Mouse (Mus musculus) heart, embryonic 13.5 days (tissue): Measurements from ENCODE around the gene Kank1. TPM values are rescaled to one million over a fixed set of nuclear protein-coding genes. Genes with fewer than 3 reads are reported as not detected.

Experiments used
- ATAC-seq: fragments of 200-750 bp; cut with Nextera tagmentation; 2 replicates; pipeline ENCODE4 v1.8.0; 2017; ENCODE audit warnings: moderate TSS enrichment; ENCODE audit not compliant: insufficient number of reproducible peaks, low FRiP score, low TSS enrichment; ENCODE audit errors: extremely low read depth
- H3K27ac ChIP-seq: fragments of 300-500 bp; sonication (generic); replicated peaks from 2 replicates; pipeline ENCODE4 v1.5.1; 2015; ENCODE audit warnings: moderate library complexity, mild to moderate bottlenecking, inconsistent platforms
- H3K27me3 ChIP-seq: fragments of 300-500 bp; sonication (generic); replicated peaks from 2 replicates; pipeline ENCODE4 v1.6.1; 2015; ENCODE audit warnings: mild to moderate bottlenecking, inconsistent platforms
- H3K36me3 ChIP-seq: fragments of 300-500 bp; sonication (generic); 2 replicates; pipeline ENCODE4 v1.6.1; 2015; ENCODE audit warnings: mild to moderate bottlenecking, inconsistent platforms
- H3K4me1 ChIP-seq: fragments of 300-500 bp; sonication (generic); 2 replicates; pipeline ENCODE4 v1.6.1; 2015; ENCODE audit warnings: inconsistent platforms
- H3K4me2 ChIP-seq: fragments of 300-500 bp; sonication (generic); 2 replicates; pipeline ENCODE4 v1.6.1; 2015; ENCODE audit warnings: inconsistent platforms, mild to moderate bottlenecking, moderate library complexity
- H3K4me3 ChIP-seq: fragments of 300-500 bp; sonication (generic); 2 replicates; pipeline ENCODE4 v1.5.1; 2015; ENCODE audit warnings: moderate library complexity, mild to moderate bottlenecking, inconsistent platforms
- H3K9ac ChIP-seq: fragments of 300-500 bp; sonication (generic); 2 replicates; pipeline ENCODE4 v1.6.1; 2015; ENCODE audit warnings: inconsistent platforms, mild to moderate bottlenecking, moderate library complexity
- H3K9me3 ChIP-seq: fragments of 300-500 bp; sonication (generic); 2 replicates; pipeline ENCODE4 v1.6.1; 2016; ENCODE audit warnings: inconsistent platforms
- WGBS: fragments of 180-500 bp; shearing (Covaris S2); methylation state at CpG from one replicate; pipeline ENCODE4 v1.1.7; 2015; ENCODE audit warnings: mixed read lengths; 5-methylcytosine and 5-hydroxymethylcytosine counted together
- polyA plus RNA-seq: library from polyadenylated mRNA; unstranded; fragments of >200 nt; fragmentation: Nextera tagmentation; extraction: Ambion mirVana; gene quantifications from 2 replicates; pipeline ENCODE4 v1.2.1, GENCODE M21; 2015

The Kank1 gene
- polyA plus RNA-seq, 1 experiment from 2014 or later, result 45.7 TPM

DNA sequence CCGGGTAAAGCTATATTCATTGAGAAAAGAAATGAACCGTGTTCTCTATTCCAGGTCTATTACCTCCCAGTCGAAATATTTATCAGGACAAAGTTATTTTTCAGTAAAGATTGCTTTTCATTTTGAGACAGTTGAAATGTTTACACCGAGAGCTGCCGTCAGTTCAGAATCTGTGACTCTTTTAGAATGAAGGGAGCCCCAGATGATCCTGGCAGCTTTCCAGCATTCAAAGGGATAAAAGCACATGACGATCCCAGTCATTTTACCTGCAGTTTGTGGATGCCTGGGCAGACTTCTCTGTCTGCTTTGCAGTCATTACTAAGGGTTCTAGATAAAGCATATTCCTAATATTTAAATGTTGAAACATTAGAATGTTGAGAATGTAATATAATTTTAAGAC is 107.6 kb downstream of the Kank1 start:
- H3K36me3 ChIP-seq, result no peaks in the 10 kb centered on the region
- peak overlapping the region; percentile 71 for H3K9ac ChIP-seq
- peaks cover 49% of the 10 kb centered on the region for H3K4me1 ChIP-seq
- WGBS, result 21% methylated on average over 6 of the region's 6 CpGs
- peak overlapping the region; percentile 85 for H3K27ac ChIP-seq
- ATAC-seq, result no peak
- peak overlapping the region; percentile 43 for H3K4me3 ChIP-seq
- no peaks in the 10 kb centered on the region for H3K9me3 ChIP-seq
- H3K4me2 ChIP-seq, result peak overlapping the region; percentile 70
- H3K27me3 ChIP-seq, result no peaks in the 10 kb centered on the region

DNA sequence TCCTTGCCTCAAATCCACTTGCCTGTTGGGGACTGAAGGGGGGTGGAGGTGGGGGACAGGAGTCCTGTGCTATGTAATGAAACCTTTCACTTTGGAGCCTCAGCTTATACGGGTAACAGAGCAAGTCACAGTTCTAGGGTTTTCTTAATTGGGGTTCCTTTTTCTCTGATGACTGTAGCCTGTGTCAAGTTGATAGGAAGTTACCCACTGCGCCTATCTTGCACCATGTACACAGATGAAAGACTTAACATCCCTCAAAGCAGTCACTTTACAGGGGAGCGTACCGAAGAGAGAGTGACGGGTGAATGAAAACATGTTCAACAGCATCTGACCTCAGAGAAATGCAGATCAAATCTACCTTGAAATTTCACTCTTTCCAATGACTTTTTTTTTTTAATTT is 109.2 kb downstream of the Kank1 start:
- Histone ChIP-seq H3K4me3 (no peak overlapping the region), H3K4me2 (no peak overlapping the region), H3K4me1 (peaks cover 50% of the 10 kb centered on the region), H3K9ac (no peak overlapping the region), H3K9me3 (no peaks in the 10 kb centered on the region), H3K36me3 (no peaks in the 10 kb centered on the region), H3K27ac (peak overlapping the region; percentile 85; the same call in 1 of the 2 replicates), H3K27me3 (no peaks in the 10 kb centered on the region)
- ATAC-seq, result no peak
- 76% methylated on average over 5 of the region's 5 CpGs for WGBS

DNA sequence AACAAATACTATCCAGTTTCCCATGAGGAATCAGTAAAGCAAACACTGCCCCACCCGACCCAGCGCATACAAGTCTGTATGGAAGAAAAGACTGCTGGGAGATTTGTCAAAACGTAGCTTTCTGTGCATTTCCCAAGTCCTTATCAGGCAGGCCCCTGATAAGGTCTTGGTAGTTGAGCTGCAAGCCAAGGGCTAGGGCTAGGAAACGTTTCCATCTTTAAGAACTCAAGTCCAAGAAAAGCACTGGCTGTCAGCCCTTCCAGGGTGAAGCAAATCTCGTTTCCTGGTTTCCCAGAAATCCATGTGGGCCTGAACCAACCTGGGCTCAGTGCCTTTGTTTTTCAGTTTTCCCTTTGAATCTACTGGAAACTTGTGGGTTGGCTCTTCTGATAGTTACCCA is 110.7 kb downstream of the Kank1 start:
- 22% methylated on average over 5 of the region's 5 CpGs for WGBS
- H3K36me3 ChIP-seq, result no peaks in the 10 kb centered on the region
- H3K4me3 ChIP-seq, result no peak overlapping the region
- no peaks in the 10 kb centered on the region for H3K27me3 ChIP-seq
- H3K9me3 ChIP-seq, result no peaks in the 10 kb centered on the region
- no peak overlapping the region for H3K4me2 ChIP-seq
- peak overlapping the region; percentile 85 for H3K27ac ChIP-seq
- H3K4me1 ChIP-seq, result peaks cover 59% of the 10 kb centered on the region
- ATAC-seq, result peak; percentile 20; the same call in 1 of the 2 replicates
- no peak overlapping the region for H3K9ac ChIP-seq

DNA sequence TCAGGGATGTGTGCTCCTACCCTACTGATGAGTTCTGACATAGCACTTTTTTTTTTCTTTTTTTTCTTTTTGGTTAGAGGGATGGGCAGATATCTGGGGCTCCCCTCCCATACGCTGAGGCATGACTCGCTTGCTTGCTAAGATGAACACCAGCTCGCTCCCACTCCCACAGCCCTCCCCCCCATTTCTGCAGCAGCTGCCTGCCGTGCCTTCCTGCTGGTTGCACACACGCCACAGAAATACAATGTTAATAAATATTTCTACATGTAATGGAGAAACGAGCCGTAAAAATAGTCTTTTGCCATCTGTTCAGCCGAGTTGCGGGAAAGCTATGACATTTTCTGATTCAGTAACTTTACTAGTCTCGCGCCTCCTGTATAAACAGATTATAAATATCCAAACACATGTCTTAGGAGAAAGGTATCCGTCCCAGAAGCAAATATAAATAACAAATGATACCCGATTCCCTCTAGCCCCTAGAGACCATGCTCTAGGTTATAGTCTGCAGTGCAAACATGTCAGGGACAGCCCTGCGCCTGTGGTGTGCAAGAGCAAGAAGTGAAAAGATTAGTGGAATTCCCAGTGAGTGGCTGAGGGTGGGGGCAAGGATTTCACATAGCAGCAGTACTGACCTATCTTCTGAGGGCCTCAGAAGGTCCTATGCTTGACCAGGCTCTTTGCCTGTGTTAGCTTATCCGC is 114.6 kb downstream of the Kank1 start:
- WGBS, result 67% methylated on average over 15 of the region's 15 CpGs
- H3K36me3 ChIP-seq, result no peaks in the 10 kb centered on the region
- no peaks in the 10 kb centered on the region for H3K9me3 ChIP-seq
- H3K4me2 ChIP-seq, result no peak overlapping the region
- no peak for ATAC-seq
- no peak overlapping the region for H3K4me3 ChIP-seq
- H3K27me3 ChIP-seq, result no peaks in the 10 kb centered on the region
- H3K4me1 ChIP-seq, result peaks cover 51% of the 10 kb centered on the region
- 0 out of 2 replicates have a peak overlapping the region, but pooled peaks have one; percentile 51 for H3K27ac ChIP-seq
- H3K9ac ChIP-seq, result no peak overlapping the region

DNA sequence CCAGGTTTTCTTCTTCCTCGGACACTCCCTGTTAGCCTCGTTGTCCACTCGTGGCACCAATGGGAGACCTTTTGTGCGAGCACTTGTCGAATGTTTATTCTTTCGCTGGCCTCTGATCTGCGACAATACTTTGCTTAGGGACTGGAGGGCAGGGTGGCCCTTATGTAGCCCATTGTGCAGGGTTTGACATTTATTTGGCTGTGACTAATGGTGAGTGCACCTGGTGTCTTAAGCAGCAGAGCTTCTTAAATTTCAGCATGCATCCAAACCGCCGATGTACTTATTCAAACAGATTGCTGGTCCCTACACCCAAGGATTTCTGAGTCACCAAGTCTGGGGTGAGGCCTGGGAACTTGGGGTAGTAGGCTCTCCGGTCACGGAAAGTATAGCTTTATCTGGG is 120.3 kb downstream of the Kank1 start:
- H3K9ac ChIP-seq, result no peak overlapping the region
- H3K27me3 ChIP-seq, result no peaks in the 10 kb centered on the region
- ATAC-seq, result no peak
- no peak overlapping the region for H3K27ac ChIP-seq
- no peak overlapping the region for H3K4me3 ChIP-seq
- H3K36me3 ChIP-seq, result no peaks in the 10 kb centered on the region
- no peaks in the 10 kb centered on the region for H3K9me3 ChIP-seq
- H3K4me1 ChIP-seq, result peaks cover 67% of the 10 kb centered on the region
- H3K4me2 ChIP-seq, result no peak overlapping the region
- WGBS, result 76% methylated on average over 11 of the region's 11 CpGs

DNA sequence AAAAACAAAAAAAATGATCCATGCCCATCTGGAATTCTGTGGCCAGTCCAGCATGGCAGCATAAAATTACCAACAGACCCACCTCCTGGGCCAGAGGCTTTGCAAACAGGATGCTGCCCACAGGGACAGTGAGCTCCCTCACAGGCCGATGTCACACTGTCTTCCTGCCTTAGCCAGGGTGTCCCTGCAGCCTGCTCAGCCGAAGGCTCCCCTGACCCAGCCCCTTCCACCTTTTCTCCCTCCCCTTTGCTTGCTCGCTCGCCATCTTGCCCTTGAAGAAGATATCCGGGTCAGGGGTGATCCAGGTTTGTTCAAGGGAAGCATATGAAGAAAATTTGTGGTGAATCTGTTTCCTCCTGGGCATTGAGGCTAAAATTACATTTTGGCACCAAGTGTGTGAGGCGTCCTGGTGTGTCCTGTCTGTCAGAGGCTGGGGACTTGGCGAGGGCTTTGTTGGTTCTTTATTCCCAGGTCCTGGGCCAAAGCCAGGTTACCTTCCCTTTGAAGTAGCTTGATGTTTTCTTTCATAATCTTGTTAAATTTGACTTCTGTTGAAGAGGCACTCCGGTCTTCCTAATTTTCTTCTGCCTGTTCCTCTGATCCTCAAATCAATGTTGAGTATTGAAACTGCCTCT is 121.8 kb downstream of the Kank1 start:
- Histone ChIP-seq H3K4me1 (peaks cover 70% of the 10 kb centered on the region), H3K9ac (no peak overlapping the region), H3K27me3 (no peaks in the 10 kb centered on the region), H3K9me3 (no peaks in the 10 kb centered on the region), H3K36me3 (no peaks in the 10 kb centered on the region), H3K4me3 (no peak overlapping the region), H3K27ac (peak overlapping the region; percentile 50), H3K4me2 (no peak overlapping the region)
- ATAC-seq, result no peak
- WGBS, result 51% methylated on average over 8 of the region's 8 CpGs

DNA sequence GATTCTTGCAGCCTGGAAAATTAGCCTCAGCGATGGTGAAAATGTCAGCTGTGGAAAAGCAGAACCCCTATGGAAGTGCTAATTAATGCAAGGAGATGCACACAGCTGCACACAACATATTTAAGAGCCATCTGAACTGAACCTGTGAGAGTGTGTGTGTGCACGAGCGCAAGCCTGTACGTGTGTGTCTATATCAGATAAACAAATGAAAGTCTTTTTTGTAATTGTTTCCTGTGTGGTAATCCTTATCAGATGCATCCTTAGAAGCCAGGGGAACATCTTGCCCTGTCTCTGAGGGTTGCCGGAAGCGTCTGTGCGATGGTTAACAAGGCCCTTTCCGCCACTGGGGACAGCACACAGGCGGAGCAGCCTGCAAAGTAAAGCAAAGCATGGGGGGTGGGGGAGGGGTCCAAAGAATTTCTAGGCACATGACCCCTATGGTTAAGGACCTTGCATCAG is 123.8 kb downstream of the Kank1 start:
- H3K4me2 ChIP-seq, result peak overlapping the region; percentile 19; the same call in 1 of the 2 replicates
- no peak overlapping the region for H3K4me3 ChIP-seq
- H3K27me3 ChIP-seq, result no peaks in the 10 kb centered on the region
- no peaks in the 10 kb centered on the region for H3K9me3 ChIP-seq
- peak overlapping the region; percentile 15; the same call in 1 of the 2 replicates for H3K9ac ChIP-seq
- ATAC-seq, result no peak
- 0 out of 2 replicates have a peak overlapping the region, but pooled peaks have one; percentile 4 for H3K27ac ChIP-seq
- no peaks in the 10 kb centered on the region for H3K36me3 ChIP-seq
- 24% methylated on average over 9 of the region's 9 CpGs for WGBS
- H3K4me1 ChIP-seq, result peaks cover 62% of the 10 kb centered on the region

DNA sequence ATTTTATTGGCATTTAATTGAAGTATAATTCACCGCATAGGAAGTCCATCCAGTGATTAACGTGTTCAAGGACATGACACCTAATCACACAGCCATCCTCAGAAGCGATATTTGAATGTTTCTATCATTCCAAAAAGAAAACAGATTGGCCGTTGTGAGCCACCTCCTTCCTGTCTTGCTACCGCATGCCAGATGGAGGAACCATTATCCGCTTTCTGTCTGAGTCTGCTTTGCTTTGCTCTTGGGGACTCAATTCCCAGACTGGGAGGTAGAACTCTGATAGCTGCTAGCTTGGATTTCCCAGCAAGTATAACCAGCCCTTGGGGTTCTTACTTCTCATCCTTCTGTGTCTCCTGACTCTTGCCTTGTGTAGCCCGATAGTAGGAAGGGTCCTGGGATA is 125.2 kb downstream of the Kank1 start:
- no peak overlapping the region for H3K9ac ChIP-seq
- no peaks in the 10 kb centered on the region for H3K36me3 ChIP-seq
- 0 out of 2 replicates have a peak overlapping the region, but pooled peaks have one; percentile 2 for H3K27ac ChIP-seq
- 58% methylated on average over 7 of the region's 7 CpGs for WGBS
- H3K4me2 ChIP-seq, result no peak overlapping the region
- H3K9me3 ChIP-seq, result no peaks in the 10 kb centered on the region
- no peak for ATAC-seq
- H3K4me3 ChIP-seq, result no peak overlapping the region
- H3K4me1 ChIP-seq, result peaks cover 72% of the 10 kb centered on the region
- no peaks in the 10 kb centered on the region for H3K27me3 ChIP-seq

DNA sequence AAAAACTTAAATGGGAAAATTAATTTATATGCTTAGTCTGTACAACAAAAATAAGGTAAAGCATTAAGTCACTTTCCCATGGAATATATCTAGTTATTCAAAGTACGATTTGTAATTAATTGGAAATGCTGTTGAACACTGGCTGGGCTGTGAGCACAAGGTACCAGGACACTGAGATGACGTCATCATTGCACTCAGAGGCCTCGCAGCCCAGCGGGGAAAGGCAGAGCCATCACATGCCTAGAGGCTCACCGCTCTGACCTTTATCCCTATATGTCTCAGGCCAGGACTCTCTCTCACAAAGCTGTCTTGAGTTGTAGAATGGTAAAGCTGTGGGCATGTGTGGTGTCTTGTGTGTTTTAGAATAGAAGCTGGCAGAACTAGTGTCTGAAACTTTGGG is 128.9 kb downstream of the Kank1 start:
- ATAC-seq, result no peak
- Histone ChIP-seq H3K9me3 (no peaks in the 10 kb centered on the region), H3K4me1 (peaks cover 44% of the 10 kb centered on the region), H3K9ac (no peak overlapping the region), H3K27me3 (no peaks in the 10 kb centered on the region), H3K4me3 (no peak overlapping the region), H3K4me2 (no peak overlapping the region), H3K36me3 (no peaks in the 10 kb centered on the region), H3K27ac (no peak overlapping the region)
- WGBS, result 38% methylated on average over 5 of the region's 5 CpGs

DNA sequence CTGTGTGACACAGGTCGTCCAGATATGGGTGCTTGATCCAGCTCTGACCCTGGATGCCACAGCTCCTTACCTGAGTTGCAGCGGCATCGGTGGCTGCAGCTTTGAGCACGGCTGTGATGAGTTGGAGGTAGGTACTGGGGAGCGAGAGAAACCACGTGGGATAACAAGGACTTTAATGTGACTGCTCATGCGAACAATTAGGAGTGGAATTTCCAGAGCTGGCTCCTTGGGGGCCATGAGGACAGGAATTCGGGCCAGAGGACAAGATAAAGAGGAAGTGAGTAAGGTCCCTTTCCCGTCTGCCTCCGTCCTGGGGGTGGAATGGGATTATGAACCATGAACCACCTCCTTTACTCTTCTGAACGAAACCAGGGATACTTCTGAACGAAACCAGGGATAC is 129.8 kb downstream of the Kank1 start:
- H3K9me3 ChIP-seq, result no peaks in the 10 kb centered on the region
- H3K27ac ChIP-seq, result 0 out of 2 replicates have a peak overlapping the region, but pooled peaks have one; percentile 8
- H3K9ac ChIP-seq, result no peak overlapping the region
- no peaks in the 10 kb centered on the region for H3K27me3 ChIP-seq
- no peak overlapping the region for H3K4me3 ChIP-seq
- H3K4me2 ChIP-seq, result 0 out of 2 replicates have a peak overlapping the region, but pooled peaks have one; percentile 5
- H3K36me3 ChIP-seq, result no peaks in the 10 kb centered on the region
- WGBS, result 39% methylated on average over 12 of the region's 12 CpGs
- H3K4me1 ChIP-seq, result peaks cover 35% of the 10 kb centered on the region
- no peak for ATAC-seq

DNA sequence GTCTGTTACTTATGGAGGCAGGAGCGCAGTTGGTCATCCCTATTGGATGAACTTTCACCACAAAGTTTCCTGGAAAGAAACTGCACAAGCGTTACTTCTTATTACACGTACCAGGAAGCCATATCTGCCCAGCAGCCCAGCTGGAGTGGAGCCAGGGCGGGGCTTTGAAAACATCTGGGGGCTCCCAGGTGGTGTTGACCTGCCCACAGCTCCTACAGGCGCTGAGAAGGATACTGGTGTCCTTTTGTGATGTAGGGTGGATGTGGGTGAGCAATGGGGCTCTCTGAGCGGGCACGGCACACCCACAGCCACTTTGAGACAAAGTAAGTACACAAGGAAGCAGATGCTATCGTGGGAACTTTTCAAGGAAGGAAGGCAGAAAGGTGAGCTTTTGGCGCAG is 133.7 kb downstream of the Kank1 start:
- 86% methylated on average over 9 of the region's 9 CpGs for WGBS
- no peaks in the 10 kb centered on the region for H3K9me3 ChIP-seq
- H3K4me2 ChIP-seq, result no peak overlapping the region
- no peak for ATAC-seq
- H3K27me3 ChIP-seq, result no peaks in the 10 kb centered on the region
- no peak overlapping the region for H3K27ac ChIP-seq
- H3K36me3 ChIP-seq, result no peaks in the 10 kb centered on the region
- H3K9ac ChIP-seq, result no peak overlapping the region
- H3K4me3 ChIP-seq, result no peak overlapping the region
- peaks cover 49% of the 10 kb centered on the region for H3K4me1 ChIP-seq
